Comparison of ENCODE assay signal across 8 mouse cellular contexts in genomic region chr8:110749500-110750170, GRCm38 (mm10). TPM values are rescaled to one million over a fixed set of nuclear protein-coding genes. Genes with fewer than 3 reads are reported as not detected.
A peak's percentile ranks its signal among the peaks of the same experiment; 100 is the strongest.
DNase-seq lines count a peak whose midpoint lies in the region; ATAC-seq lines count a peak whose summit lies in the region.

No protein-coding gene starts in this region.

- H3K36me3 ChIP-seq in midbrain, embryonic 11.5 days (ENCODE audit: control insufficient read depth, insufficient read depth, low read length): no peaks in the 10 kb centered on the region
- no peaks in the 10 kb centered on the region for H3K36me3 ChIP-seq in midbrain, embryonic 10.5 days
- no peaks in the 10 kb centered on the region for H3K36me3 ChIP-seq in intestine, embryonic 14.5 days (ENCODE audit: control insufficient read depth, insufficient read depth, low read length)
- no peaks in the 10 kb centered on the region for H3K36me3 ChIP-seq in midbrain, embryonic 13.5 days

- ATAC-seq in midbrain, embryonic 11.5 days (ENCODE audit: low FRiP score): peak; percentile 58; the same call in 1 of the 2 replicates
- no peak; the same call in 1 of the 2 replicates for ATAC-seq in intestine, embryonic 14.5 days (replicated peaks; ENCODE audit: low FRiP score, low TSS enrichment, low read depth)
- ATAC-seq in midbrain, embryonic 13.5 days: peak; percentile 78

- no peak overlapping the region for H3K4me3 ChIP-seq in midbrain, embryonic 11.5 days (ENCODE audit: low read depth, low read length)
- no peak overlapping the region for H3K4me3 ChIP-seq in midbrain, embryonic 10.5 days
- no peak overlapping the region for H3K4me3 ChIP-seq in intestine, embryonic 14.5 days (ENCODE audit: low read depth, low read length)
- no peak overlapping the region for H3K4me3 ChIP-seq in midbrain, embryonic 13.5 days (replicated peaks)

- no peak overlapping the region for H3K9ac ChIP-seq in midbrain, embryonic 11.5 days (ENCODE audit: low read length)
- no peak overlapping the region for H3K9ac ChIP-seq in intestine, embryonic 14.5 days (ENCODE audit: low read length)
- H3K9ac ChIP-seq in midbrain, embryonic 13.5 days (replicated peaks): no peak overlapping the region

- H3K4me1 ChIP-seq in midbrain, embryonic 11.5 days (ENCODE audit: control insufficient read depth, insufficient read depth, low read length): no peaks in the 10 kb centered on the region
- peaks cover under 1% of the 10 kb centered on the region; the same call in 1 of the 2 replicates for H3K4me1 ChIP-seq in midbrain, embryonic 10.5 days
- no peaks in the 10 kb centered on the region; the same call in 1 of the 2 replicates for H3K4me1 ChIP-seq in intestine, embryonic 14.5 days (replicated peaks; ENCODE audit: control insufficient read depth, insufficient read depth, low read length)
- H3K4me1 ChIP-seq in midbrain, embryonic 13.5 days (replicated peaks): no peaks in the 10 kb centered on the region

- no peaks in the 10 kb centered on the region for H3K9me3 ChIP-seq in midbrain, embryonic 11.5 days (ENCODE audit: control insufficient read depth, low read length)
- H3K9me3 ChIP-seq in midbrain, embryonic 10.5 days (replicated peaks): no peaks in the 10 kb centered on the region
- H3K9me3 ChIP-seq in intestine, embryonic 14.5 days (ENCODE audit: control insufficient read depth, low read length): no peaks in the 10 kb centered on the region
- no peaks in the 10 kb centered on the region for H3K9me3 ChIP-seq in midbrain, embryonic 13.5 days

- no peak overlapping the region for H3K4me2 ChIP-seq in midbrain, embryonic 11.5 days
- no peak overlapping the region for H3K4me2 ChIP-seq in intestine, embryonic 14.5 days (ENCODE audit: low read length)
- H3K4me2 ChIP-seq in midbrain, embryonic 13.5 days (replicated peaks): no peak overlapping the region

- peak; percentile 66 for DNase-seq in adrenal gland, postnatal 14 days
- no peak for DNase-seq in adrenal gland, postnatal 4 days (ENCODE audit: low spot score in 2 of 2)
- DNase-seq in midbrain, embryonic 11.5 days (ENCODE audit: low spot score, missing footprints): peak; percentile 97
- no peak for DNase-seq in midbrain, embryonic 10.5 days (ENCODE audit: low spot score)
- DNase-seq in embryo, embryonic 11.5 days (ENCODE audit: low read depth, low spot score): peak; percentile 57
- peak; percentile 71 for DNase-seq in intestine, embryonic 14.5 days (ENCODE audit: low spot score)
- DNase-seq in left cerebral cortex, adult 8-10 months (ENCODE audit: low spot score in 2 of 2): no peak

- no peak overlapping the region for H3K27ac ChIP-seq in midbrain, embryonic 11.5 days (ENCODE audit: low read depth, low read length)
- H3K27ac ChIP-seq in midbrain, embryonic 10.5 days (replicated peaks): no peak overlapping the region
- H3K27ac ChIP-seq in intestine, embryonic 14.5 days (ENCODE audit: low read depth): no peak overlapping the region
- no peak overlapping the region for H3K27ac ChIP-seq in midbrain, embryonic 13.5 days

- WGBS in midbrain, embryonic 11.5 days: 61% methylated on average over 10 of the region's 10 CpGs
- 65% methylated on average over 10 of the region's 10 CpGs for WGBS in midbrain, embryonic 10.5 days
- WGBS in intestine, embryonic 14.5 days: 55% methylated on average over 10 of the region's 10 CpGs
- 62% methylated on average over 10 of the region's 10 CpGs for WGBS in midbrain, embryonic 13.5 days

- no peaks in the 10 kb centered on the region for H3K27me3 ChIP-seq in midbrain, embryonic 11.5 days (ENCODE audit: control insufficient read depth, insufficient read depth, low read length)
- no peaks in the 10 kb centered on the region for H3K27me3 ChIP-seq in midbrain, embryonic 10.5 days (ENCODE audit: low read depth, poor library complexity, severe bottlenecking)
- H3K27me3 ChIP-seq in intestine, embryonic 14.5 days (replicated peaks; ENCODE audit: control insufficient read depth, insufficient read depth, low read length): no peaks in the 10 kb centered on the region
- H3K27me3 ChIP-seq in midbrain, embryonic 13.5 days: no peaks in the 10 kb centered on the region

RNA-seq across cellular contexts. Expression of gene Mtss1l, which starts 28.4 kb away (rescaled TPM):
- total RNA-seq in adrenal gland, postnatal 14 days (2021): 25.2 and 25.8 TPM in 2 replicates
- 10 to 100 TPM; 51.6 to 53.3 TPM for total RNA-seq in adrenal gland, postnatal 4 days (2021)
- 7.4 and 9.6 TPM in 2 replicates for polyA plus RNA-seq in midbrain, embryonic 11.5 days (2014; fragmentation: Nextera tagmentation; extraction: Ambion mirVana)
- polyA plus RNA-seq in midbrain, embryonic 10.5 days (2016; fragmentation: Nextera tagmentation; extraction: Ambion mirVana): 4.9 and 5.0 TPM in 2 replicates
- 9.9 and 10.4 TPM in 2 replicates for polyA plus RNA-seq in intestine, embryonic 14.5 days (2014; fragmentation: Nextera tagmentation; extraction: Ambion mirVana)
- 13.7 and 16.6 TPM in 2 replicates for polyA plus RNA-seq in midbrain, embryonic 13.5 days (2015; fragmentation: Nextera tagmentation; extraction: Ambion mirVana)
- total RNA-seq in left cerebral cortex, adult 8-10 months (2022): 100 to 1,000 TPM; 206 to 236 (median 215) TPM

RNA-seq across cellular contexts. Expression of gene Il34, which starts 56.1 kb away (rescaled TPM):
- total RNA-seq in adrenal gland, postnatal 14 days (2021): 7.5 and 9.5 TPM in 2 replicates
- 1 to 10 TPM; 5.6 to 9.2 TPM for total RNA-seq in adrenal gland, postnatal 4 days (2021)
- 0.38 and 0.81 TPM in 2 replicates for polyA plus RNA-seq in midbrain, embryonic 11.5 days (2014; fragmentation: Nextera tagmentation; extraction: Ambion mirVana)
- polyA plus RNA-seq in midbrain, embryonic 10.5 days (2016; fragmentation: Nextera tagmentation; extraction: Ambion mirVana): 0.20 and 0.51 TPM in 2 replicates
- polyA plus RNA-seq in intestine, embryonic 14.5 days (2014; fragmentation: Nextera tagmentation; extraction: Ambion mirVana): 1.2 and 1.5 TPM in 2 replicates
- 2.2 and 2.7 TPM in 2 replicates for polyA plus RNA-seq in midbrain, embryonic 13.5 days (2015; fragmentation: Nextera tagmentation; extraction: Ambion mirVana)
- total RNA-seq in left cerebral cortex, adult 8-10 months (2022): 10 to 100 TPM; 80.4 to 88.7 (median 81.2) TPM

Comparison
In these comparisons a context has a peak if more than half of its experiments do, and no peak if none do; other contexts are left out.
1. DNase-seq: peak in adrenal gland, postnatal 14 days (single experiment), midbrain, embryonic 11.5 days (single experiment), embryo, embryonic 11.5 days (single experiment) and intestine, embryonic 14.5 days (single experiment); none in adrenal gland, postnatal 4 days (0 of 2), midbrain, embryonic 10.5 days (single experiment) and left cerebral cortex, adult 8-10 months (0 of 2).